Comparison of ENCODE assay signal across 8 mouse cellular contexts in the genomic region with DNA sequence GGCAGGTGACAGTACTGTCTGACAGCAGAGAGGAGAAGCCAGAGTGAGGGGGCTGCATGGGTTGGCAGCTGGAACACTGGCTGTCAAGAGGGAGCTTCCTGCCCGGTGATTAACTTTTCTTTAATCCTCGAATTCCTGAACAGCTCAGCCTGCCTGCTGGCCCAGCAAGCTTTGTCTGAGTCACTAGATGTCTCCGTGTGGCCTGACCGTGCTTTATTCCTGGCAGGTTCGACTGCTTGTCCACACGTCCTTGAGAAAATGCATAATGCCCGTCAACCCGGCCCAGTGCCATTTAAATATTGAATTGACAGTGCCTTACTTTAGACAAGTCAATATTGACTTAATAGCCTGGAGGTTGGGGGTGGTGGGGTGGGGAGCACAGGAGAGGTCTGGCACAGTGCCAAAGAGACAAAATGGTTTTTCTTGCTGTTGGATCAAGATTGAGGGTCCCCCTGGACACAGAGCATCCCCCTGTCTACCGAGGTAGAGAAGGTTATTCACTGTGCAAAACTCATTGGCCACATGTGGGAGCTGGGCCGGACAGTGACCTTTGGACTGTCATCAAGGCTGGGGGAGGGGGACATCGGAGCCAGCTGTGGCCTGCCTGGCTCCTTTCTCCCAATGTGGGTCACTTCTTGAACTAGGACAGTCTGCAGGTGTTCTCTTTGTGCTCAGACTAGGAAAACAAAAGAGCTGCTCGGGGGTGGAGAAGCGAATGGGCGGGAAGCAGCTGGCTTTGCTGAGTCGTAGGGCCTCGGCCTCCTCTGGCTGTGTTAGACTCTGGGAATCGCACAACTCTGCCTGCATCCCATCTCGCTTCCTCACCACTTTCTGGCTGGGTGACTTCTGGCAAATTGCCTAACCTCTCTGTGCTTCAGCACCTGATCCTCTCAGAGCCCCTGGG. TPM values are rescaled to one million over a fixed set of nuclear protein-coding genes. Genes with fewer than 3 reads are reported as not detected.
DNase-seq lines count a peak whose midpoint lies in the region; ATAC-seq lines count a peak whose summit lies in the region.
"Had no signal": no experiment of that assay in that cellular context is flagged by ENCODE, and none has a peak within 500 bp of the region (broad histone marks: within the 10 kb centered on the region; RNA-seq: fewer than 3 reads in every experiment).

No protein-coding gene starts in this region.

- H3K27me3 ChIP-seq in forebrain, embryonic 16.5 days (replicated peaks; ENCODE audit: control insufficient read depth, insufficient read depth, low read length): peaks cover 17% of the 10 kb centered on the region; the same call in 1 of the 2 replicates
- no peaks in the 10 kb centered on the region for H3K27me3 ChIP-seq in kidney, embryonic 14.5 days (ENCODE audit: control insufficient read depth, insufficient read depth, low read length)
- H3K27me3 ChIP-seq in midbrain, embryonic 13.5 days: peaks cover 20% of the 10 kb centered on the region

- no peak overlapping the region for H3K27ac ChIP-seq in forebrain, embryonic 16.5 days (ENCODE audit: low read length)
- peak overlapping the region; percentile 67; the same call in 1 of the 2 replicates for H3K27ac ChIP-seq in kidney, embryonic 14.5 days (ENCODE audit: low read depth, low read length)
- H3K27ac ChIP-seq in midbrain, embryonic 13.5 days: peak overlapping the region; percentile 58
- H3K27ac ChIP-seq: macrophage had no signal

- 7% methylated on average over 18 of the region's 18 CpGs for WGBS in forebrain, embryonic 16.5 days
- 7% methylated on average over 18 of the region's 18 CpGs for WGBS in kidney, embryonic 14.5 days
- WGBS in midbrain, embryonic 13.5 days: 5% methylated on average over 18 of the region's 18 CpGs

- peak; percentile 54 for DNase-seq in MN1 (ENCODE audit: low spot score)
- peak; percentile 79 for DNase-seq in adrenal gland, postnatal 14 days
- no peak for DNase-seq in c-Kit-positive CD71-positive TER-119-positive erythroid progenitor cells, embryonic 14.5 days (ENCODE audit: low spot score)
- no peak for DNase-seq in frontal cortex, postnatal 36 days (ENCODE audit: low spot score in 2 of 2)

- H3K9ac ChIP-seq in forebrain, embryonic 16.5 days (replicated peaks; ENCODE audit: low read depth, low read length): no peak overlapping the region
- no peak overlapping the region for H3K9ac ChIP-seq in kidney, embryonic 14.5 days (ENCODE audit: low read depth, low read length)
- no peak overlapping the region for H3K9ac ChIP-seq in midbrain, embryonic 13.5 days (replicated peaks)

- no peaks in the 10 kb centered on the region for H3K36me3 ChIP-seq in forebrain, embryonic 16.5 days (ENCODE audit: control insufficient read depth, insufficient read depth)
- no peaks in the 10 kb centered on the region for H3K36me3 ChIP-seq in kidney, embryonic 14.5 days (ENCODE audit: control insufficient read depth, insufficient read depth, low read length)
- no peaks in the 10 kb centered on the region for H3K36me3 ChIP-seq in midbrain, embryonic 13.5 days

- peaks cover 26% of the 10 kb centered on the region for H3K4me1 ChIP-seq in forebrain, embryonic 16.5 days (replicated peaks; ENCODE audit: control insufficient read depth, insufficient read depth, low read length)
- H3K4me1 ChIP-seq in kidney, embryonic 14.5 days (ENCODE audit: control insufficient read depth, insufficient read depth, low read length): peaks cover 32% of the 10 kb centered on the region
- H3K4me1 ChIP-seq in midbrain, embryonic 13.5 days (replicated peaks): peaks cover 40% of the 10 kb centered on the region

- H3K4me3 ChIP-seq in forebrain, embryonic 16.5 days (replicated peaks; ENCODE audit: low read length): no peak overlapping the region
- no peak overlapping the region for H3K4me3 ChIP-seq in kidney, embryonic 14.5 days (ENCODE audit: low read length)
- no peak overlapping the region for H3K4me3 ChIP-seq in midbrain, embryonic 13.5 days (replicated peaks)

- no peaks in the 10 kb centered on the region for H3K9me3 ChIP-seq in forebrain, embryonic 16.5 days (ENCODE audit: control insufficient read depth, low read length)
- no peaks in the 10 kb centered on the region for H3K9me3 ChIP-seq in kidney, embryonic 14.5 days (ENCODE audit: control insufficient read depth, low read length)
- H3K9me3 ChIP-seq in midbrain, embryonic 13.5 days: no peaks in the 10 kb centered on the region

- ATAC-seq in forebrain, embryonic 16.5 days: 0 out of 2 replicates have a peak, but pooled peaks have one; percentile 32
- 0 out of 2 replicates have a peak, but pooled peaks have one; percentile 14 for ATAC-seq in kidney, embryonic 14.5 days (ENCODE audit: low FRiP score, low TSS enrichment)
- ATAC-seq in midbrain, embryonic 13.5 days: 0 out of 2 replicates have a peak, but pooled peaks have one; percentile 15

- no peak overlapping the region for H3K4me2 ChIP-seq in forebrain, embryonic 16.5 days (ENCODE audit: low read length)
- H3K4me2 ChIP-seq in kidney, embryonic 14.5 days (replicated peaks; ENCODE audit: low read depth, low read length): no peak overlapping the region
- H3K4me2 ChIP-seq in midbrain, embryonic 13.5 days (replicated peaks): peak overlapping the region; percentile 28; the same call in 1 of the 2 replicates

RNA-seq across cellular contexts. Expression of a gene that starts 30.3 kb away (rescaled TPM):
- total RNA-seq in adrenal gland, postnatal 14 days (2021): 25.6 and 31.6 TPM in 2 replicates
- polyA plus RNA-seq in forebrain, embryonic 16.5 days (2015; fragmentation: Nextera tagmentation; extraction: Ambion mirVana): 57.1 and 58.9 TPM in 2 replicates
- 36.7 and 72.9 TPM in 2 replicates for polyA plus RNA-seq in kidney, embryonic 14.5 days (2014; fragmentation: Nextera tagmentation; extraction: Ambion mirVana)
- 54.6 and 55.5 TPM in 2 replicates for polyA plus RNA-seq in midbrain, embryonic 13.5 days (2015; fragmentation: Nextera tagmentation; extraction: Ambion mirVana)

Comparison
In these comparisons a context has a peak if more than half of its experiments do, and no peak if none do; other contexts are left out.
1. DNase-seq: peak in MN1 (single experiment) and adrenal gland, postnatal 14 days (single experiment); none in c-Kit-positive CD71-positive TER-119-positive erythroid progenitor cells, embryonic 14.5 days (single experiment) and frontal cortex, postnatal 36 days (0 of 2).
2. Peak in every context shown above with its lines, with median percentiles within 50 percentile points of each other: ATAC-seq.